Mouse (Mus musculus) forebrain, embryonic 11.5 days (tissue): ENCODE results near the gene Prdx2. TPM values are rescaled to one million over a fixed set of nuclear protein-coding genes. Genes with fewer than 3 reads are reported as not detected.
A peak's percentile ranks its signal among the peaks of the same experiment; 100 is the strongest.

Source experiments
- ATAC-seq: fragments of 200-750 bp; cut with Nextera tagmentation; replicated peaks from 2 replicates; pipeline ENCODE4 v1.8.0; 2017; ENCODE audit warnings: moderate TSS enrichment; ENCODE audit not compliant: low FRiP score
- DNase-seq: peaks from one replicate; pipeline ENCODE4 v3.0.0-alpha.2; 2017; ENCODE audit warnings: low spot score
- H3K27ac ChIP-seq: fragments of 300-500 bp; sonication (generic); 2 replicates; pipeline ENCODE4 v1.5.1; 2014; ENCODE audit warnings: low read depth, low read length
- H3K27me3 ChIP-seq: fragments of 300-500 bp; sonication (generic); 2 replicates; pipeline ENCODE4 v1.6.1; 2014; ENCODE audit warnings: mild to moderate bottlenecking, low read length, mixed read lengths; ENCODE audit not compliant: control insufficient read depth, insufficient read depth
- H3K36me3 ChIP-seq: fragments of 300-500 bp; sonication (generic); 2 replicates; pipeline ENCODE4 v1.6.1; 2014; ENCODE audit warnings: mild to moderate bottlenecking, low read length, moderate library complexity, mixed read lengths; ENCODE audit not compliant: control insufficient read depth, insufficient read depth
- H3K4me1 ChIP-seq: fragments of 300-500 bp; sonication (generic); replicated peaks from 2 replicates; pipeline ENCODE4 v1.6.1; 2014; ENCODE audit warnings: low read length, mixed read lengths; ENCODE audit not compliant: control insufficient read depth, insufficient read depth
- H3K4me2 ChIP-seq: fragments of 300-500 bp; sonication (generic); 2 replicates; pipeline ENCODE4 v1.6.1; 2014; ENCODE audit warnings: low read depth, mild to moderate bottlenecking, low read length, moderate library complexity, mixed read lengths; ENCODE audit not compliant: severe bottlenecking
- H3K4me3 ChIP-seq: fragments of 300-500 bp; sonication (generic); 2 replicates; pipeline ENCODE4 v1.5.1; 2014; ENCODE audit warnings: low read depth, low read length
- H3K9ac ChIP-seq: fragments of 300-500 bp; sonication (generic); 2 replicates; pipeline ENCODE4 v1.6.1; 2014; ENCODE audit warnings: low read length
- H3K9me3 ChIP-seq: fragments of 300-500 bp; sonication (generic); 2 replicates; pipeline ENCODE4 v1.6.1; 2016; ENCODE audit warnings: low read length, mixed read lengths; ENCODE audit not compliant: control insufficient read depth
- WGBS: fragments of 180-500 bp; shearing (Covaris S2); extraction: QIAGEN DNeasy Blood & Tissue Kit; methylation state at CpG from one replicate; pipeline ENCODE4 v1.1.7; 2014; 5-methylcytosine and 5-hydroxymethylcytosine counted together
- polyA plus RNA-seq: library from polyadenylated mRNA; unstranded; fragments of >200 nt; fragmentation: Nextera tagmentation; extraction: Ambion mirVana; gene quantifications from 2 replicates; pipeline ENCODE4 v1.2.1, GENCODE M21; 2014

Prdx2 gene
- polyA plus RNA-seq, 1 experiment from 2014 or later = 1,226 TPM

DNA sequence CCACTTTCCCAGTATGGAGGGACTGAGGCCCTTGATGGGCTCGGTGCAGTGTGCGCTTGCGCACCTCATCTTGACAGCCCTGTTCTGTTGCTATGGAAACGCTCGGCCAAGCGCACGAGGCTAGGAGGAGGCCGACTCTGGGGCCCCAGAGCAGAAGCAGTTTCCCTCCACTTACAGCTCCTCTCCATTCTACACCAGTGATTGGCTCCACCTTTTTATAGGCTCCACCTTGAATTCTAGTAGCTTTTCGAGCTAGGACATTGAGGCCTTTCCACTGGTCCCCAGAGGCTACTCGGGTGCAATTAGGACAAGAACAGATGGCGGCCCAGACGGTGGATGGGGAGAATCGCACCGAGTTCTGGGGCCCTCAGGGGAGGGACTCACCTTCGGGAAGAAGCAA lies 34.5 kb upstream of the Prdx2 start:
- Histone ChIP-seq H3K36me3 (no peaks in the 10 kb centered on the region), H3K27ac (no peak overlapping the region), H3K27me3 (peaks cover 20% of the 10 kb centered on the region), H3K4me3 (peak overlapping the region; percentile 63; the same call in 1 of the 2 replicates), H3K4me2 (peak overlapping the region; percentile 91), H3K9me3 (no peaks in the 10 kb centered on the region), H3K9ac (peak overlapping the region; percentile 33; the same call in 1 of the 2 replicates), H3K4me1 (peaks cover 18% of the 10 kb centered on the region)
- ATAC-seq = peak; percentile 85
- DNase-seq = peak; percentile 88
- WGBS = 2% methylated on average over 15 of the region's 15 CpGs

DNA sequence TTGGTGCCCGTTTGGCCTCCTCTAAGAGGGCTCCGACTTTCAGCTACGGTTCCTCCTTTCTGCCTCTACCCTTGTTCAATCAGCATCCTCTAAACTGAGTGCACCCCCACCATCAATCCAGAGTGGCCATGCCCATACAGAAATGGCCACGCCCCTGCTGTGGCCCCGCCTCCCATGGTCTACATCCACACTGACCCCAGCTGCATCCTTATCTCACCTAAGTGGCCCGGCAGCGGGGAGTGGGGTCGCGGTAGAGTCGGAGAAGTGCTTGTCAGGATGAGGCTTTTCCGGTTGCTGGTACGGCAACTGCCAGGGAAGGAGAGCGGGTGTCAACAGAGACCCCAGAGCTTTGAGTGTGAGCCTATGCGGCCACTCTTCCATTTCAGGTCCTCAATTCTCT lies 33.9 kb upstream of the Prdx2 start:
- peak overlapping the region; percentile 91 for H3K4me2 ChIP-seq
- H3K9ac ChIP-seq = no peak overlapping the region; the same call in 1 of the 2 replicates
- H3K36me3 ChIP-seq = no peaks in the 10 kb centered on the region
- WGBS = 6% methylated on average over 14 of the region's 14 CpGs
- H3K27ac ChIP-seq = no peak overlapping the region
- peak overlapping the region; percentile 63; the same call in 1 of the 2 replicates for H3K4me3 ChIP-seq
- H3K4me1 ChIP-seq = peaks cover 18% of the 10 kb centered on the region
- no peaks in the 10 kb centered on the region for H3K9me3 ChIP-seq
- ATAC-seq = peak; percentile 22
- DNase-seq = no peak
- peaks cover 20% of the 10 kb centered on the region for H3K27me3 ChIP-seq

DNA sequence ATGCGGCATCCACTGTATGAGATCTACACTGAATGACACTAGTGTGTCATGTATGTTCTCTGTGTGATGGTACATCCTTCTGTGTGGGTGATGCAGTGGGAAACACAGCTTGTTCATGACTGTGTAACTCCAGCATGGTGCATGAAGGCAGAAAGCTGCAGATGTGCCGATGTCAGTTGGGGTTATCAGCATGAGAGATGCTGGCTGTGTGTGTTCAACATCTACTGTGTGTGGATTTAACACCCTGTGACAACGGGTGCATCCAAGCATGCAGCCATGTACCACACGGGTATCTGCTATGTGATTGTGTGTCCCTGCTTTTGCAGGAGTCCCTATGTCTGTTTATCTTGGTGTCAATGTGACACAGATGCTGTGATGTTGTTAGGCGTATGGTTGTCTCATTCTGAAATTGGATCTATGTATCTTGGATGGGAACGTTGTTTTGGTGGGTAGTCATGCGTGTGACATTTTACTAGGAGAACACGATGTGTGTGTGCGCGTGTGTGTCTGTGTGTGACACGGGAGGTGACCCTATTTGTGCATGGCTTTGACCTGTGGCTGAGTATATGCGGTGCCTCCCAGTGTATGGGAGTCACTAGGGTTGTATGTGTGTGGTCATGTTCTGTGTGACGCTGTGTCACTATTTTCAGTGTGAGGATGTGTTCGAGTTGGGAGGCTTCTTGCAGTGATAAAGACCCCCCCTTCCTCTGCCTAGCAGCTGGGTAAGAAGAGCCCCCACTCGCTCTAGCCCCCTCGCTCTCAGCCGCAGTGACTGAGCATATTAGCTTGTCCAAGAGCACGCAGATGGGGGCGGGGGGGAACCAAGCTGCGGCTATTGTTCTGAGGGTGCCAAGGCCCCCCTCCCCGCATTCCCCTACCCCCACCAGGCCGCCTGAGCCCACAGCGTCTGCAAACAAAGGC lies 33.1 kb upstream of the Prdx2 start:
- H3K27me3 ChIP-seq = peaks cover 18% of the 10 kb centered on the region
- DNase-seq = peak; percentile 61
- H3K4me1 ChIP-seq = peaks cover 18% of the 10 kb centered on the region
- H3K36me3 ChIP-seq = no peaks in the 10 kb centered on the region
- H3K4me3 ChIP-seq = peak overlapping the region; percentile 63
- H3K9me3 ChIP-seq = no peaks in the 10 kb centered on the region
- peak overlapping the region; percentile 39; the same call in 1 of the 2 replicates for H3K27ac ChIP-seq
- 0 out of 2 replicates have a peak, but pooled peaks have one; percentile 17 for ATAC-seq
- H3K9ac ChIP-seq = peak overlapping the region; percentile 75
- WGBS = 17% methylated on average over 23 of the region's 23 CpGs
- H3K4me2 ChIP-seq = peak overlapping the region; percentile 91

DNA sequence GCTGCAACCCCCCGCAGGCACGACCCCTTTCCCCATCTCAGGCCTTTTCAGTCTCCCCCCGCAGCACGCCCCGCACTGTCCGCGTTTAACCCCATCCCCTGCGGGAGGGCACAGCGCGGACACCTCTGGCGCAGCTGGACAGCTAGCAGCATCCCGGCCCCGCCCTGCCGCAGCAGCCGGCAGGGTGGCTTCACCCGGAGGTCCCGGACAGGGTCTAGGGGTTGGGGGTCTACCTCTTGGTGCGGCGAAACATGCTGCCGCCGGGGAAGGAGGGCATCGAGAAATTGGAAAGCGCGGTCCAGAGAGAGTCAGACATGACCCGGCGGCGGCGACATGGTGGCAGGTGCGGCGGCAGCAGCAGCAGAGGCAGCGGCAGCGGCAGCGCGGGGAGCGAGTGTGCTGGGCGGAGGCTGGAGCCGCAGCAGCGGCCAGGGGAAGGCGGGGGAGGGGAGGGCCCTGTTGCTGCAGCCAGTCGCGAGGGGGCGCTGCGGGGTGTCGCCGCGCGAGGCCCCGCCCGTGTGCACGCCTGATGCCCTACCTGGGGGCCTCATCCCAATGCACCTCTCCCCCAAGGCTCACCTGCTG lies 32.3 kb upstream of the Prdx2 start, which contains the start of gene Mast1:
Mast1 (minus strand) TSS at position 398 of the 585 bp plus-strand sequence.
- Histone ChIP-seq H3K4me2 (peak within 1 kb of the TSS; percentile 91), H3K27ac (peak within 1 kb of the TSS; percentile 39; the same call in 1 of the 2 replicates), H3K36me3 (no peaks in the 10 kb centered on the region), H3K4me3 (peak within 1 kb of the TSS; percentile 63), H3K9me3 (no peaks in the 10 kb centered on the region), H3K9ac (peak within 1 kb of the TSS; percentile 75), H3K4me1 (peaks cover 18% of the 10 kb centered on the region), H3K27me3 (peaks cover 18% of the 10 kb centered on the region)
- DNase-seq (peak; percentile 91), ATAC-seq (peak; percentile 47; the same call in 1 of the 2 replicates)
- WGBS = under 1% methylated on average over 48 of the region's 50 CpGs

DNA sequence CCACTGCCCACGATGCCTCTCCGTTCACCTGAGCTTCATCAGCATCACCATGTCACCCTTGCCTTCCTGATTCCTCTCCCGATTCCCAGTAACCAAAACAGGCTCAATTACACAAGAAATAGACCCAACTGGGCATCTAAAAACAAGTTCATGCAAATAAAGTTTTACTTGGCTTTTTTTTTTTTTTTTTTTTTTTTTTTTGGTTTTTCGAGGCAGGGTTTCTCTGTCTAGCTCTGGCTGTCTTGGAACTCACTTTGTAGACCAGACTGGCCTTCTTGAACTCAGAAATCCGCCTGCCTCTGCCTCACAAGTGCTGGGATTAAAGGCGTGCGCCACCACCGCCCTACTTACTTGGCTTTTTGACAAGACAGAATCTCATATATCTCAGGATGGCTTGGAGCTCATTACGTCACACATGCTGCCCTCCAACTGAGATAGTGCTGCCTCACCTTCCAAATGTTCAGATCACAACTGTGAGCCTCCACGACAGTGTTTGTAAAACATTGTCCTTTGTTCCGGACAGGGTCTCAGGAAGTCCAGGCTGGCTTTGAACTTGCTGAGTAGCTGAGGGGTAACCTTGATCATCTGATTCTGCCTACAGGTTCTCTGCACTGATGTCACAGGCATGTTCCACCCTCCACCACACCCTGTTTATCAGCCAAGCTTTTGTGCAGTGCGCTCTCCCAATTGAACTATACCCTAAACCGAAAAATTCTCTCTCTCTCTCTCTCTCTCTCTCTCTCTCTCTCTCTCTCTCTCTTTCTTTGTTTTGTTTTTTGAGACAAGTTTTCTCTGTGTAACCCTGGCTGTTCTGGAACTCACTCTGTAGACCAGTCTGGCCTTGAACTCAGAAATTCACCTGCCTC lies 31.5 kb upstream of the Prdx2 start:
- H3K9ac ChIP-seq = no peak overlapping the region
- peaks cover 18% of the 10 kb centered on the region for H3K27me3 ChIP-seq
- no peaks in the 10 kb centered on the region for H3K9me3 ChIP-seq
- H3K4me3 ChIP-seq = peak overlapping the region; percentile 63
- H3K4me2 ChIP-seq = peak overlapping the region; percentile 91; the same call in 1 of the 2 replicates
- no peak for DNase-seq
- ATAC-seq = no peak
- WGBS = 66% methylated on average over 13 of the region's 13 CpGs
- no peak overlapping the region for H3K27ac ChIP-seq
- H3K36me3 ChIP-seq = no peaks in the 10 kb centered on the region
- peaks cover 18% of the 10 kb centered on the region for H3K4me1 ChIP-seq

DNA sequence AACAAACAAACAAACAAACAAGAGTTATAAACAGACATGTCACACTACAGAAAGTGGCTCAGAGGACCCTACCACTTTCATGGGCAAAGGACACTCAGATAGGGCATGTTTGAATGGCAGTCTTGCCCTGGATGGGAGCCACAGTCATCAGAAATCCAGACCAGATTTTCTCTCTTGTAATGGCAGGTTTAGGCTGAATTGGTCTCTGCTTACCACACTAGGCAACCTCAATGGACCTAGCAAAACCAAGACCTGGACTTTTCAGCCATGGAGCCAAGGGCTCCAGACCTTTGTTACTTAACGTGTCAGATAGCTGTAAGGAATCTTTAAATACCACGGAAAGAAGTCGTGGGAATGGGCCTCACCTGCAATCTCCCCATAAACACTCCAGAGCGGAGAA lies 25.7 kb upstream of the Prdx2 start:
- Histone ChIP-seq H3K27ac (no peak overlapping the region), H3K4me2 (no peak overlapping the region), H3K27me3 (peaks cover 34% of the 10 kb centered on the region), H3K9ac (no peak overlapping the region), H3K36me3 (no peaks in the 10 kb centered on the region), H3K4me1 (peaks cover 18% of the 10 kb centered on the region), H3K9me3 (no peaks in the 10 kb centered on the region), H3K4me3 (no peak overlapping the region)
- WGBS = 13% methylated on average over 4 of the region's 4 CpGs
- no peak for ATAC-seq
- no peak for DNase-seq

DNA sequence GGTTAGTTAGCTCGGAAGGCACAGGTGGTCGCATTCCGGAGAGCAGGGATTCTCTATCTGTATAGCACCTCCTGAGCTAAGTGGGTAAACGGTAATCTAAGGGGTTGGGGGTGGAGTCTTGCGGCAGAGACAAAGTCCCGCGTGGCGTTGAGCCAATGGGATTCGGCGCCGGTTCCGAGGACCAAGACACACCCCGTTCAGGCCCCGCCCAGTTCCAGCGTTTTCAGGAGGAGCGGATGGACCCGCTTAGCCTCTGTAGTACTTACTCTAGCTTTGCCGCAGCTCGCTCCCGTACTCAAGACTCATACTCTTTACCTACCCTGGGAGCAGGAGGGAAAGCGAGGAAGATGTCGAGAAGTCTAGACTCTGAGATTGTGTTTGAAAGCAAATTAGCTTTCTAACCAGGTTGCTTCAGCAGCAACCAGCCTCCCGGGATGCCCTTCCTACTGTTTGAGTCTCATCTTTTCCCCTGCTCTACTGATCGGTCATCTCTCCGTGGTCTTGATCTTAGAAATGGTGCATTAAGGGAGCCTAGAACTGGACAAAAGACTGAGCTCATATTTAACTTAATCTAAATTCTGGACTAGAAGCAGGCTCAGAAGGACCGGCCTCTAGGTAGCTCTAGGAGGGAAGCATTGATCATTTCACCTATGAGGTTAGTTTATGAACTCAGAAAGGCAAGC lies 24.8 kb upstream of the Prdx2 start:
- no peak overlapping the region for H3K9ac ChIP-seq
- peak overlapping the region; percentile 86 for H3K4me2 ChIP-seq

More for the DNA sequence above, 24.8 kb upstream of the Prdx2 start:
- ATAC-seq (peak; percentile 77), DNase-seq (peak; percentile 88)
- Histone ChIP-seq H3K4me1 (peaks cover 18% of the 10 kb centered on the region), H3K27me3 (peaks cover 34% of the 10 kb centered on the region), H3K27ac (no peak overlapping the region), H3K9me3 (no peaks in the 10 kb centered on the region), H3K4me3 (peak overlapping the region; percentile 17; the same call in 1 of the 2 replicates), H3K36me3 (no peaks in the 10 kb centered on the region)
- WGBS = 2% methylated on average over 26 of the region's 26 CpGs
